Mouse (Mus musculus) stomach, embryonic 15.5 days (tissue): ENCODE measurements around the gene Arvcf. TPM values are rescaled to one million over a fixed set of nuclear protein-coding genes. Genes with fewer than 3 reads are reported as not detected.

ENCODE experiments used
- ATAC-seq: fragments of 200-750 bp; cut with Nextera tagmentation; 2 replicates; pipeline ENCODE4 v1.8.0; 2017; ENCODE audit warnings: low read depth, moderate number of reproducible peaks, moderate TSS enrichment; ENCODE audit not compliant: insufficient read depth, low FRiP score
- H3K27ac ChIP-seq: fragments of 300-500 bp; sonication (generic); 2 replicates; pipeline ENCODE4 v1.5.1; 2015; ENCODE audit warnings: mild to moderate bottlenecking, inconsistent platforms
- H3K27me3 ChIP-seq: fragments of 300-500 bp; sonication (generic); replicated peaks from 2 replicates; pipeline ENCODE4 v1.6.1; 2015; ENCODE audit warnings: inconsistent platforms
- H3K36me3 ChIP-seq: fragments of 300-500 bp; sonication (generic); 2 replicates; pipeline ENCODE4 v1.6.1; 2015; ENCODE audit warnings: inconsistent platforms
- H3K4me1 ChIP-seq: fragments of 300-500 bp; sonication (generic); 2 replicates; pipeline ENCODE4 v1.6.1; 2015; ENCODE audit warnings: inconsistent platforms
- H3K4me2 ChIP-seq: fragments of 300-500 bp; sonication (generic); 2 replicates; pipeline ENCODE4 v1.6.1; 2015; ENCODE audit warnings: mild to moderate bottlenecking, inconsistent platforms
- H3K4me3 ChIP-seq: fragments of 300-500 bp; sonication (generic); replicated peaks from 2 replicates; pipeline ENCODE4 v1.5.1; 2015; ENCODE audit warnings: inconsistent platforms
- H3K9ac ChIP-seq: fragments of 300-500 bp; sonication (generic); 2 replicates; pipeline ENCODE4 v1.6.1; 2015; ENCODE audit warnings: inconsistent platforms
- H3K9me3 ChIP-seq: fragments of 300-500 bp; sonication (generic); 2 replicates; pipeline ENCODE4 v1.6.1; 2016; ENCODE audit warnings: inconsistent platforms
- WGBS: fragments of 180-500 bp; shearing (Covaris S2); methylation state at CpG from one replicate; pipeline ENCODE4 v1.1.7; 2015; 5-methylcytosine and 5-hydroxymethylcytosine counted together
- polyA plus RNA-seq: library from polyadenylated mRNA; unstranded; fragments of >200 nt; fragmentation: Nextera tagmentation; extraction: Ambion mirVana; gene quantifications from 2 replicates; pipeline ENCODE4 v1.2.1, GENCODE M21; 2015

Arvcf gene
- 25.3 and 28.7 TPM in 2 replicates for polyA plus RNA-seq

DNA sequence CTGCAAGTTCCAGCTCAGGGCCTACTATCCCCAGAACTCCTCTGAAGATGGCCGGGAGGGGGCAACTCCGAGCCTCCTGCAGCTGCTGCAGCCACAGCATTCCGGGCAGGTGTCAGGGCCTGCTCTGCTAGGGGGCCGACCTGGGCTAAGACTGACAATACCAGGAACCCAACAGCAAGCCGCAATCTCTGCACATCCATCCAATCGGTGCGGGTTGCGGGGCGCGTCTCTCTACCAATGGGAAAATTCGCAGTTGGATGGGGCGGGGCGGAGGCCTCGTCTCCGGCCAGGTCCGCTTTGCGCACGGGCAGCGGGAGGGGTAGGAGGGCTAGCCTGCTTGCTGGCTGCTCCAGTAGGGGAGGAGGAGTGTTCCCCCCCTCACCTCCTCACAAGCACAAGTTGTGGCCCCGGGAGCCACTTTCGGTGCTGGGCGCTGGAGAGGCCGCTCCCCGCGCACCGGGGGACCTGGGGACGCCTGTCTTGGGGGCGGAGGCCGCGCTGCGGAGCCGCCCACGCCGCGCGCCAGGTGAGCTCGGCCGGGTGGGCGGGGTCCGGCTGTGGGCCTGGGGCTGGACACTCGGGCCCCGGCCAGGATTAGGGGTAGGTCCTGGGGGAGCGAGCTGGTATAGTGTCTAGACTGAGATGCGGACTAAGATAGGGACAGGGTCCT lies at the start of gene Arvcf, which contains the start of gene Tango2:
Gene Arvcf, plus strand, starts transcription at position 252 of the 670 bp plus-strand sequence.
Gene Tango2, minus strand, starts transcription at position 173 of the 670 bp plus-strand sequence.
- Histone ChIP-seq H3K4me2 (peak within 1 kb of the TSS; percentile 98), H3K27ac (no peak within 1 kb of the TSS), H3K9me3 (no peaks in the 10 kb centered on the region), H3K4me3 (peak within 1 kb of the TSS; percentile 62), H3K9ac (peak within 1 kb of the TSS; percentile 33), H3K27me3 (peaks cover 19% of the 10 kb centered on the region), H3K4me1 (peaks cover 23% of the 10 kb centered on the region), H3K36me3 (no peaks in the 10 kb centered on the region)
- peak; percentile 86 for ATAC-seq
- WGBS, result under 1% methylated on average over 44 of the region's 44 CpGs

DNA sequence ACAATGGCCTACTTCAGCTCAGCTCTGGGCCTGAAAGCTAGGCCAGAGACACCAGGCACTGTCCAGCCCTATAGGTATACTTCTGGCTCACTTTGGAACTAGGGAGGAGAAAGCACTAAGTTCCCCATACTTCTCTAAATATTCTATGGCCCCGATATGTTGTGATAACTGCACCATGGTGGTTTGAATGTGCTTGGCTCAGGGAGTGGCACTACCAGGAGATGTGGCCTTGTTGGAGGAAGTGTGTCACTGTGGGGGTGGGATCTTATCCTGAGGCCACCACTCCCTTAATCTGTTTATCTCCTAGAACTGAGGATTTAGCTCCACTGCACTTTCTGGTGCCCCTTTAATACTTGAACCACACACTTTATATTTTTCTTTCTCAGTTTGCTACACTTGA lies 39.8 kb upstream of the Arvcf start:
- no peaks in the 10 kb centered on the region for H3K36me3 ChIP-seq
- no peak for ATAC-seq
- WGBS, result 82% methylated on average over 1 of the region's 1 CpGs

DNA sequence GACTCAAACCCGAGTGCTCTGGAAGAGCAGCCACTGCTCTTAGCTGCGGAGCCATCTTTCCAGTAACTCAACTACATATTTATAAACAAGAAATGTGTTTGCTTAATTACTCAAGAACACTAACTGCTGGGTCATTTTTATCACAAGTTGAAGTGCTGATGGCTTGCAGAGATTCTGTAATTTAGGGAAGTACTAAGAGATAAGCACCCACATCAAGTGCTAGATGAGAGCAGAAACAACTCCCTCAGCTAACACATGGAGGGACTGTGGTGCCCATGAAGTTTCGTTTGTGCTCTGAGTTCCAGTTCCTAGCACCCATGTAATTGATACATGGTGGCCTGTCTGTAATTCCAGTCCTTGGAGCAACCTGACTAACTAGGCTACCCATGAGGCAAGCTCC lies 29.0 kb upstream of the Arvcf start:
- Histone ChIP-seq H3K27me3 (no peaks in the 10 kb centered on the region), H3K4me3 (no peak overlapping the region), H3K27ac (no peak overlapping the region), H3K36me3 (no peaks in the 10 kb centered on the region; the same call in 1 of the 2 replicates), H3K4me1 (no peaks in the 10 kb centered on the region), H3K9me3 (no peaks in the 10 kb centered on the region), H3K9ac (no peak overlapping the region), H3K4me2 (no peak overlapping the region)
- 77% methylated on average over 3 of the region's 3 CpGs for WGBS
- no peak for ATAC-seq

More for the DNA sequence above, 39.8 kb upstream of the Arvcf start:
- Histone ChIP-seq H3K27me3 (no peaks in the 10 kb centered on the region), H3K27ac (no peak overlapping the region), H3K9me3 (no peaks in the 10 kb centered on the region), H3K4me3 (no peak overlapping the region), H3K4me1 (no peaks in the 10 kb centered on the region), H3K9ac (no peak overlapping the region), H3K4me2 (no peak overlapping the region)

DNA sequence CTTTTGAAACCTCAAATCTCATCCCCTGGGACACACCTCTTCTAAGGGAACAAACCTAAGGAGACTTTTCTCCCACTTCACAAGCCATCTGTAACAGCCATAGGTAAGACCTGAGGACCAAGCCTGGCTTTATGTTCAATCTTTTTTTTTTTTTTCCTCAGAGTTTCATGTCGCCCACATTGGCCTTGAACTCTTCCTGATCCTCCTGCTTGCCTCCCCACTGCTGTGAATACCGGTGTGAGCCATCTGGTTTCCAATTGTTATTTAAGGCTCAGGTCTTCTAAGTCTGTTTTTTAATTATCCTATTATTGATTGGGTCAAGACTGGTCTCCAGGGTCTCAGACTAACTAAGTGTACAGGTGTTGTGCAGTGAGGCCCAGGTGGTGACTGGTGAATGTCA lies 26.5 kb upstream of the Arvcf start:
- H3K27me3 ChIP-seq, result no peaks in the 10 kb centered on the region

DNA sequence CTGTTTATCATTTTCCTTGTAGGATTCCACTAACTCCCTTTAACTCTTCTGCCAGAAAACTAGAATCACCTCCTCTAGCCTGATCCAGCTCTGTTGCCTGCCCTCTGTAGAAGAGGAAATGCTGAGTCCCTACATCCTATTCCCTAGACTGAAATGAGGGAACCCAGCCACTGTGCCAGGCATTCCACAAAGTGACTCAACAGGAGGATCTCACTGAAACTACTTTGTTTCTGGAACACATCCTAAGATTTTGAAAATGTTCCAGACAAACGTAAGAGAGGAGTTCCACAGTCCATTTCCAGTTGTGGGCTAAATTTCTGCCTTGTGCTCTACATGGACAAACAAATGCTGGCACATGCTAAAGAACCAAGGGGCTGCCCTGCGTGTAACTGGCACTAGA lies 24.5 kb upstream of the Arvcf start:
- no peaks in the 10 kb centered on the region for H3K36me3 ChIP-seq
- H3K4me1 ChIP-seq, result no peaks in the 10 kb centered on the region
- H3K27me3 ChIP-seq, result no peaks in the 10 kb centered on the region
- no peak overlapping the region for H3K4me2 ChIP-seq
- 83% methylated on average over 2 of the region's 2 CpGs for WGBS
- no peak overlapping the region for H3K27ac ChIP-seq
- no peaks in the 10 kb centered on the region for H3K9me3 ChIP-seq
- no peak for ATAC-seq
- no peak overlapping the region for H3K4me3 ChIP-seq
- no peak overlapping the region for H3K9ac ChIP-seq

More for the DNA sequence above, 26.5 kb upstream of the Arvcf start:
- Histone ChIP-seq H3K4me2 (no peak overlapping the region), H3K4me1 (no peaks in the 10 kb centered on the region), H3K27ac (no peak overlapping the region), H3K9me3 (no peaks in the 10 kb centered on the region), H3K4me3 (no peak overlapping the region), H3K9ac (no peak overlapping the region), H3K36me3 (no peaks in the 10 kb centered on the region; the same call in 1 of the 2 replicates)
- ATAC-seq, result no peak
- 62% methylated on average over 2 of the region's 2 CpGs for whole genome bisulfite sequencing

DNA sequence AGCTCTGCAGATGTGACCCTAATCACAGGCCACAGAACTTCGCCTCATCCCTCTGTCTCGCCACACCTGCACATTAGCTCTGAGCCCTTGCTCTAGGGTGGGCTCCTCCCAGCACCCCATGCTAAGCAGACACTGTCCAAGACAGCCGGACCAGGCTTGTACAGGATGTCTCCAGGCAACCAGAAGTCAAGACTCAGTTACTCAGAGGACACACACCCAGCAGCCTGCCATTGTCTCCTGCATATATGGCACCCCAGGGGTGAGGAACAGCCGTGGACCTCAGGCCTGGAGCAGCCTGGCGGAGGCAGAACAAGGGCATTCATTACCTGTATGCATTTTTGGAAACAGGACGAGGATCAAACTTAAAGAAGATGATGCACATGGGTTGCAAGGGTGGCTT lies 24.0 kb upstream of the Arvcf start:
- H3K27me3 ChIP-seq, result no peaks in the 10 kb centered on the region
- WGBS, result 86% methylated on average over 6 of the region's 6 CpGs
- no peak overlapping the region for H3K4me2 ChIP-seq
- ATAC-seq, result no peak
- no peak overlapping the region for H3K27ac ChIP-seq
- no peaks in the 10 kb centered on the region for H3K9me3 ChIP-seq
- H3K4me1 ChIP-seq, result no peaks in the 10 kb centered on the region
- H3K4me3 ChIP-seq, result no peak overlapping the region
- H3K36me3 ChIP-seq, result no peaks in the 10 kb centered on the region
- H3K9ac ChIP-seq, result no peak overlapping the region

DNA sequence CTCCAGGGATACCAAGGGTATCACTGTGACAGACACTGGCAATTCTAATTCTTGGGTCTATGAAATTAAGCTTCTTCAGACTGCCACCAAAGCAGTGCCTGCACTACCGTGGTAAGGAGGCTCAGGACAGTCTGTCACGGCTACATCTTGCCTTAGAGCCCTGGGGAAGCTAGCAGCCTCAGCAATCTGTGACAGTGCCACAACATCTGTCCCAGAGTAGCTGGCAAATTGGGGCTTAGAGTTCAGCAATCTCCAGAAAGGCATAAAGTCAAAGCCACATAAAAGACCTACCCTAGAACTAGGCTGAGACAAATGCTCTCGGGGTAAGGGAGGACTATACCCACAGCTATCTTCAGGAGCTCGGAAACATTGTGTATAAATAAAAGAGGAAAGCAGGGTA lies 22.2 kb upstream of the Arvcf start:
- no peak for ATAC-seq
- 56% methylated on average over 4 of the region's 4 CpGs for WGBS
- Histone ChIP-seq H3K9ac (no peak overlapping the region), H3K4me2 (no peak overlapping the region), H3K4me3 (no peak overlapping the region), H3K9me3 (no peaks in the 10 kb centered on the region), H3K27ac (no peak overlapping the region), H3K4me1 (no peaks in the 10 kb centered on the region), H3K27me3 (no peaks in the 10 kb centered on the region), H3K36me3 (no peaks in the 10 kb centered on the region)

DNA sequence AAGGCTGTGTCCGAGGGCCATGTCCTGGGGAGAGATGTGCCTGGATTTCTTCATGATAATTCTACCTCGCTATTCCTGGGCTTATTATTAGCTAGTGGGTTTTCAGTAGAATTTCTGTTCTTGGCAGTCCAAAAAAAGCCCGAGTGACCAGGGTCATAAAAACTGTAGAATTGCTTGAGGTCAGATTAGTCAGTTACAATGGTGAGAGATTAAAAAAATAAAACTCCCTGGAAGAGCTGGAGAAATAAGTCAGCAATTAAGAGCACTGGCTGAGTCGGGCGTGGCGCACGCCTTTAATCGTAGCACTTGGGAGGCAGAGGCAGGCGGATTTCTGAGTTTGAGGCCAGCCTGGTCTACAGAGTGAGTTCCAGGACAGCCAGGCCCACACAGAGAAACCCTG lies 20.0 kb upstream of the Arvcf start:
- 93% methylated on average over 9 of the region's 9 CpGs for WGBS
- Histone ChIP-seq H3K27ac (no peak overlapping the region), H3K4me3 (no peak overlapping the region), H3K27me3 (no peaks in the 10 kb centered on the region), H3K9me3 (no peaks in the 10 kb centered on the region), H3K9ac (no peak overlapping the region), H3K4me2 (no peak overlapping the region), H3K36me3 (no peaks in the 10 kb centered on the region), H3K4me1 (no peaks in the 10 kb centered on the region)
- no peak for ATAC-seq

DNA sequence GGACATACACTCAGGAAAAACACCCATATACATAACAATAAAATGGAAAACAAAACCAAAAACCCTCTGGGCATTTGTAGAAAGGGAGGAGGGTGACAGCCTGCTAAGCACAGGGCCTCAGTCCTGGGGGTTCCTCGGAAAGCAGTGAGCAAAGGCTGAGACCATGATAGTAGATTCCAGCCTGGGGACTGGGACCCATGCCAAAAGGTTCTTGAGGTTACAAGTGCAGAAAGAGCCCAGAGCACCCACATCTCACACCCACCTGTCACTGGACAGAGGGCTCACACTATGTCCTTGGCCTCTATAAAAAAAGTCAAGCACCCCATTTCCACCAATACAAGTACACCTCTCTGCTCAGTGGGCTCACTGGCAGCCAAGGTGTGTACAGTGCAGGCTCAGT lies 19.5 kb upstream of the Arvcf start:
- H3K9me3 ChIP-seq, result no peaks in the 10 kb centered on the region
- H3K27ac ChIP-seq, result no peak overlapping the region
- no peak for ATAC-seq

DNA sequence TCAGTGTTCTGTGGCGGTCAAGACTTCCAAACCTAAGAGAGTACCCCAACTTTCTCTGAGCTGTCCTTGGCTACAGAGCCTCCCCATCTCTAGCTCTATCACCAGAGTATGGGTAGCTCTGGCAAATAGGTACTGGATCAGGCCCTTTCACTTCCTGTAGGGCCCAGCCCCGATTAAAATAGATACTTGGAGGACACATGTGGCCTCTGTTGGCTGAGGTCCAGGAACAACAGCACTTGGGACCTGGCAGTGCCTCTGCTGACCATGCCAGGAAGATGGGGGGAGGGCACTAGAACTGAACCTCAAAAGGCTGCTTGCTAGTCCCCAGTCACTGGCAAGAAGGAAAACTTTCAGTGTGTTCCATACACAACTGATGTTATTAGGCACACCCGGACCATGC lies 14.0 kb upstream of the Arvcf start:
- 78% methylated on average over 3 of the region's 3 CpGs for WGBS
- Histone ChIP-seq H3K36me3 (no peaks in the 10 kb centered on the region), H3K4me1 (no peaks in the 10 kb centered on the region), H3K4me2 (no peak overlapping the region), H3K9ac (no peak overlapping the region), H3K27ac (no peak overlapping the region), H3K4me3 (no peak overlapping the region), H3K9me3 (no peaks in the 10 kb centered on the region), H3K27me3 (no peaks in the 10 kb centered on the region)
- no peak for ATAC-seq

More for the DNA sequence above, 19.5 kb upstream of the Arvcf start:
- no peaks in the 10 kb centered on the region for H3K4me1 ChIP-seq
- H3K4me2 ChIP-seq, result no peak overlapping the region
- no peaks in the 10 kb centered on the region for H3K36me3 ChIP-seq
- H3K9ac ChIP-seq, result no peak overlapping the region
- H3K4me3 ChIP-seq, result no peak overlapping the region
- 71% methylated on average over 1 of the region's 1 CpGs for WGBS
- H3K27me3 ChIP-seq, result no peaks in the 10 kb centered on the region

DNA sequence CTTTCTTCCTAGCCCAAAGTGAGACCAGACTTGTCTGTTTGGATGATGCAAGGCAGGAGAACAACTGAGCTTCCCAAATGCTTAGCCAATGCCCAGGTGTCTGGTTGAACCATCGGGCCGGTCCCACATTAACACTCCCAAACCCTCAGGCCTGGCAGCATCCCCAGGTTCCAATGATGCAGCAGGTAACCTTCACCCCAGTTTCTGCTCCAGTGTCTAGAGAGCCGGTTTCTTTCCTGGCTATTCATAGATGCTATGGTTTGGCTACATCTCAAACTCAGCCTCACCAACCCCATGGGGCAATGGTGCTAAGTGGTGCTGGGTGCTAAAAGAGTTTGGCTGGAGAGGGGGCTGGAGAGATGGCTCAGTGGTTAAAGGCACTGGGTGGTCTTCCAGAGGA lies 12.0 kb upstream of the Arvcf start:
- Histone ChIP-seq H3K4me3 (no peak overlapping the region), H3K27ac (no peak overlapping the region), H3K9me3 (no peaks in the 10 kb centered on the region), H3K27me3 (no peaks in the 10 kb centered on the region), H3K4me2 (no peak overlapping the region), H3K36me3 (no peaks in the 10 kb centered on the region), H3K4me1 (no peaks in the 10 kb centered on the region; the same call in 1 of the 2 replicates), H3K9ac (no peak overlapping the region)
- no peak for ATAC-seq
- 93% methylated on average over 3 of the region's 3 CpGs for WGBS

DNA sequence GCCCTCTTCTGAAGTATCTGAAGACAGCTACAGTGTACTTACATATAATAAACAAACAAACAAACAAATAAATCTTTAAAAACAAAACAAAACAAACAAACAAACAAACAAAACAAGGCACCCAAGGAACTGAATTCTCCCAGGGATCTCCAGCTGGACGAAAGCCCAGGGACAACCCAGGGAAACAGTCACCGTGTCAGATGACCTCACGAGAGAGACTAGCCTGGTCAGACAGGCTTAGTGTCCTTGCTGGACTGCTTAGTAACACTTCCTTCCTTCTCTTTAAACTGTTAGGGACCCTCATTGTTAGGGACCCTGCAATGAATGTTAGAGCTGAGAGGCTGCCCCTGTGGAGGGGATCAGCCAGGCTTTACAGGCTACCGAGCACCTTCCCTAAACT lies 10.7 kb upstream of the Arvcf start:
- no peak overlapping the region for H3K27ac ChIP-seq
- H3K36me3 ChIP-seq, result no peaks in the 10 kb centered on the region
- no peak overlapping the region for H3K4me3 ChIP-seq
- 89% methylated on average over 4 of the region's 4 CpGs for WGBS
- H3K4me1 ChIP-seq, result no peaks in the 10 kb centered on the region; the same call in 1 of the 2 replicates
- no peaks in the 10 kb centered on the region for H3K27me3 ChIP-seq
- H3K9ac ChIP-seq, result no peak overlapping the region
- ATAC-seq, result no peak
- no peak overlapping the region for H3K4me2 ChIP-seq
- no peaks in the 10 kb centered on the region for H3K9me3 ChIP-seq

DNA sequence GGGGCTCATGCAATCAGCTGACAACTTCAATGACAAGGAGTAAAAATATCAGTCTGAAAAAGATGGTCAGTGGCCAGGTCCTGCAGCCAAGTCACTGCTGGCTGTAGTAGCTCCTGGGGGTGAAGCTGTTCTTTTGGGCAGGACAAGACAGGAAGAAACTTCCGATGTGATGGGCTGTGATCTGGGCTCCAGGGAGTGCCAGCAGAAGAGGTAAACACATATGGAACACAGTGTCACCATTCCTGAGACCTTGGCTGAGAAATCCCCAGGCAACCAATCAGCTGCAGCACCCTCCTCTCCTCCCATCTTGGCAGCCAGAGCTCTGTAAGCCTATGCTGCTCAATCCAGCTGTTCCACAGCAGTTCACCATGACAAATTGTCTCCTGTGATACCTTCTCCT lies 8.1 kb upstream of the Arvcf start:
- Histone ChIP-seq H3K4me1 (peaks cover 14% of the 10 kb centered on the region), H3K4me2 (no peak overlapping the region), H3K9ac (no peak overlapping the region), H3K36me3 (no peaks in the 10 kb centered on the region), H3K4me3 (no peak overlapping the region), H3K27ac (no peak overlapping the region), H3K9me3 (no peaks in the 10 kb centered on the region), H3K27me3 (no peaks in the 10 kb centered on the region)
- 33% methylated on average over 1 of the region's 1 CpGs for whole genome bisulfite sequencing
- no peak for ATAC-seq
